ENCODE assay signal across 8 mouse cellular contexts in the genomic region with DNA sequence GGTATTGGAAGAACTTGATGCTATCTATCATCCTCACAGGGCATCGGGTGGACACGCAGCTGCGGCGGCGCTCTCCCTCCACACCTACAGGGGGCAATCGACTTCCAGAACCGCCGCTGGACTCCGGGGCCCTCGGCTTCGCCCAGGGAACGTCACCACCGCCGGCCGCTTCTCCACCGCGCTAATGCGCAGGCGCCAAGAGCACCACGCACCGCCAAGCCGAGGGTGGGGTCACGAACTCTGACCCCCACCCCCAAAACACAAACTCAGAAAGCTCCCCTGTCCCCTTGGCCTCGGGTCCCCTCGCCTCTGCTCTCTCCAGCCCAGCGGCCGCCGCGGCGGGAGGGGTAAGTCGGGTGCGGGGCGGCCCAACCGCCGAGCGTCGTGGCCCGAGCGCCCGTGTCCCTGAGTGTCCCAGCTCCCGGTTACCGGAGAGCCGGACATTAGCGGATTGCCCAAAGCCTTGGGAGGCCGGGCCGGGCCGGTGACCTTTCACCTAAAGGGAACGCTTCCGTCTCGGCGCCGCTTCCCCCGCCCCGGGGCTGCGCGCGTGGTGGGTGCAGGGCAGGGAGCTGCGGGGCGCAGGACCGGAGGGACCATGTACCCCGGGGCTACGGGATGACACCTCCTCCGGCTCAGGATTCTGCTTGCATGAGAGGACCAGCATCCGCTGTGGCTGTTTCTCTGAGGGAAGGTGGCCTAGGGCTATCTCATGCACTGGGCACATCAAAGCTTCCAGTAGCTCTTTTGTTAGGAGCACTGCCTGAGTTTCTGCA. TPM values are rescaled to one million over a fixed set of nuclear protein-coding genes. Genes with fewer than 3 reads are reported as not detected.
DNase-seq lines count a peak whose midpoint lies in the region; ATAC-seq lines count a peak whose summit lies in the region.

Gene Nr2c1, plus strand, starts transcription at position 268 of the 776 bp plus-strand sequence.

- intact Hi-C loops in left cerebral cortex, postnatal 14 days (cut with DNase I), result no loop called here

- H3K4me3 ChIP-seq in intestine, embryonic 15.5 days (replicated peaks), result peak within 1 kb of the TSS; percentile 84

- no peaks in the 10 kb centered on the region for H3K27me3 ChIP-seq in intestine, embryonic 15.5 days (replicated peaks)

- no peaks in the 10 kb centered on the region for H3K9me3 ChIP-seq in intestine, embryonic 15.5 days

- H3K4me1 ChIP-seq in intestine, embryonic 15.5 days (replicated peaks), result peaks cover 5% of the 10 kb centered on the region; the same call in 1 of the 2 replicates

- no peaks in the 10 kb centered on the region for H3K36me3 ChIP-seq in intestine, embryonic 15.5 days

- peak within 1 kb of the TSS; percentile 95 for H3K27ac ChIP-seq in intestine, embryonic 15.5 days

- under 1% methylated on average over 64 of the region's 64 CpGs for WGBS in intestine, embryonic 15.5 days

- H3K4me2 ChIP-seq in intestine, embryonic 15.5 days (replicated peaks), result peak within 1 kb of the TSS; percentile 73

- DNase-seq in adrenal gland, adult 18-20 months (ENCODE audit: low spot score in 2 of 2), result peak; percentile 90 to 92
- peak; percentile 92 for DNase-seq in embryo, embryonic 10 days (ENCODE audit: low spot score)
- peak; percentile 91 for DNase-seq in gastrocnemius, postnatal 25 days
- peak; percentile 91 to 94 for DNase-seq in left cerebral cortex, postnatal 14 days (ENCODE audit: low spot score in 2 of 2)
- peak; percentile 93 for DNase-seq in right cerebral cortex, postnatal 14 days
- DNase-seq in urinary bladder, postnatal 25 days (ENCODE audit: low spot score), result peak; percentile 86

- ATAC-seq in intestine, embryonic 15.5 days, result peak; percentile 93
- peak; percentile 80 for ATAC-seq in megakaryocyte-erythroid progenitor cell, adult 5-6 weeks (replicated peaks; ENCODE audit: low FRiP score, low TSS enrichment, poor library complexity, severe bottlenecking)

- peak within 1 kb of the TSS; percentile 92 for H3K9ac ChIP-seq in intestine, embryonic 15.5 days

RNA-seq across cellular contexts. Expression of gene Nr2c1, which starts in this region (rescaled TPM):
- 10 to 100 TPM; 10.1 to 11.1 TPM for total RNA-seq in adrenal gland, adult 18-20 months (2021)
- total RNA-seq in gastrocnemius, postnatal 25 days (2021), result 1 to 10 TPM; 5.4 to 6.1 TPM
- polyA plus RNA-seq in intestine, embryonic 15.5 days (2015; fragmentation: Nextera tagmentation; extraction: Ambion mirVana), result 8.3 and 9.0 TPM in 2 replicates
- total RNA-seq in left cerebral cortex, postnatal 14 days (2021), result 1 to 10 TPM; 8.1 to 8.5 TPM
- 5.5 and 8.2 TPM in 2 replicates for total RNA-seq in megakaryocyte-erythroid progenitor cell, adult 5-6 weeks (2014; fragmentation: Nextera tagmentation)
- 2.2 and 7.4 TPM in 2 replicates for total RNA-seq in megakaryocyte-erythroid progenitor cell, adult 5-6 weeks (2017)

Comparison
In these comparisons a context has a peak if more than half of its experiments do, and no peak if none do; other contexts are left out.
1. Peak in every context shown above with its lines: DNase-seq, ATAC-seq, H3K4me3 ChIP-seq and H3K27ac ChIP-seq.